Mouse (Mus musculus): Measurements from ENCODE around the gene Eif3g.

DNA sequence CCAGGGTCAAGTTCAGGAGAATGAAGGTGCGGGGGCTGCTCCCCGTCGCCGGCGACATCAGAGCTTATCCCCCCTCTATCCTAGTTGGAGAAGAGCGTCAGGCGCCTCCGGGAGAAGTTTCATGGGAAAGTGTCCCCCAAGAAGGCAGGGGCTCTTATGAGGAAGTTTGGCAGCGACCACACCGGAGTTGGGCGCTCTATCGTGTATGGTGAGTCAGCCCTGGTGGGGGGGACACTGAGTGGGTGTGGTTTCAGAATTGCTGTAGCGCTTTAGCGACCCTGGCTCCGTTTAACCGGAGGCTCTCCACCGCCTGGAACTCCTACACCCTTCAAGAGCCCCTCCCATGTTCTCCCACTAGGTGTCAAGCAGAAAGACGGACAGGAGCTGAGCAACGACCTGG lies 29.2 kb downstream of the Eif3g start:
- TF ChIP-seq CTCF (IDR thresholded peaks at IDR 0.05; ENCODE audit: low read depth, low read length) (no peak), POLR2A (IDR thresholded peaks at IDR 0.05; ENCODE audit: borderline replicate concordance, low read depth, low read length) (no peak)
